Mouse (Mus musculus) R1 (cell line): ENCODE measurements around the gene Neu4.
A peak's percentile ranks its signal among the peaks of the same experiment; 100 is the strongest.
"Not testable (repeated sequence)": the region's sequence is repeated elsewhere in the genome, so short reads cannot be mapped to it uniquely, and the experiment has no call there.

Experiments
- DNase-seq: peaks from one replicate; pipeline ENCODE4 v3.0.0-alpha.2; 2018; ENCODE audit warnings: low read depth, low spot score

Neu4 gene

GRCm38 (mm10) chr1:94020151-94020550 is at the start of gene Neu4:
TSS of gene Neu4 (plus strand) at chr1:94020451.
- no peak for DNase-seq

GRCm38 (mm10) chr1:93970797-93971196 is 49.5 kb upstream of the Neu4 start:
- DNase-seq: not testable (repeated sequence)

DNA sequence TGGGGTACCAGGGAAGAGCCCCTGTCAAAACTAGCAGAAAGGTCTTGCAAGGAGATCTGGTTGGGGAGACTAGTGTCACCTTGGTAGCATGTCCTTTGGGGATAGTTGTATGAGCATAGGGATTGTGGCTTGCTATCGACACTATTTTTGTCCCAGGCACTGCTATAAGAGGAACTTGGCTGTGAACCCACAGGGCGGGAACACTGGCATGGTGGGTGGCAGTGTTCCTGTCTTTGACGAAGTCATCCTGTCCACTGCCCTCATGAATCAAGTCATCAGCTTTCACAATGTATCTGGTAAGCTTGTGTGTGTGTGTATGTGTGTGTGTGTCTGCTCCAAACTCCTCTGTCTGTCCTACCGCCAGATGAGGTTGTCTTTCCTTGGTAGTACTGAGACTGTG is 44.5 kb upstream of the Neu4 start:
- not testable (repeated sequence) for DNase-seq

- not testable (repeated sequence) for DNase-seq
These were observed 42.0 kb upstream of the Neu4 start for GRCm38 (mm10) chr1:93978287-93978686.

DNA sequence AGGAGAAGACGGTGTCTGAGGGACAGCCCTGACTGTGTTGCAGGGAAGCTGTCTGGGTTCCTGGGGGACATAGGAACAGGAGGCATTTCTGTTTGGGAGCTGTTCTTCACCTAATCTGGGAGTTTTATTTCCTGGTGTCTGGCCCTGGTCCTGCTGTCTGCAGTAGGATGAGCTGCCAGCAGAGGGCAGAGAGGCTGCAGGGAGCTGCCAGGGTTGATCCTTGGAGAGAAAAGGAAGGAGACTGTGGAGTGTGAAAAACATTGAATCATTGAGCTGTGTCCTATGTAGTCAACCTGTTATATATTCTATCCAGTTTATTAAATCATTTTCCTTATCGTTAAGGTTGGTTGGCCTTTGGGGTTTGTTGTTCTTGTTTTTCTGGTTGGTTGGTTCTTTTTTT is 39.3 kb upstream of the Neu4 start:
- DNase-seq: not testable (repeated sequence)

- DNase-seq: no peak
These were observed 34.1 kb upstream of the Neu4 start for GRCm38 (mm10) chr1:93986167-93986566.

DNA sequence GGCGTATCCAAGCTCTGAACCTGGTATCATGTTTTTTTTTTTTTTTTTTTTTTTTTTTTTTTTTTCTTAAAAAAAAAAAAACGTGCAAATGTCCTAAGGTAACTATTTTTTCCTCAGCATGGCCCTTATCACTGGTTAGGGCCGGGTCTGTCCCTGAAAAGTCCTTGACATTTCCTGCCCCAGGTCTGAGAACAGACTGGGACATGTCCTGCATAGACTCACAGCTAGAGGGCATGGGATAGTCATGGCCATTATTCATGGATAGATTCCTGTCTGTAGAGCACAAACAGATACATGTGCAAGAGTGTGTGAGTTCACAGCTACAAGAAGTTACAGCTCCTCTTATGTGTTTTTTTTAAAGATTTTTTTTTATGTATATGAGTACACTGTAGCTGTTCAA is 31.5 kb upstream of the Neu4 start:
- DNase-seq: no peak

DNA sequence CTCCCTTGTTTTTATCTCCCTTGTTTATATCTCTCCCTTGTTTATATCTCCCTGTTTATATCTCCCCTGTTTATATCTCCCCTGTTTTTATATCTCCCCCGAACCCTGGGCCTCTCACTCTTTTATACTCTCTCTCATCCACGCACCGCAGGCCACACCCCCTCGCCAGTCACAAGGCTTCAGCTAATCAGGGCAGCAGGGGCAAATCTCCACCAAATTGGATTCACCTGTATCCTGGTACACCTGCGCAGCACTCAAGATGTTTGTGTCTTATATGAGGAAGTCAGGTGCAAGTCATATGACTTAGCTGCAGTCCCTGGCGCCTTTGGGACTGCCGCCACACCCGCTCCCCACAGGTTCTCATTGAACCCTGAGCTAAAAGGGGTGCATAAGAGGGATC is 30.0 kb upstream of the Neu4 start, which contains the start of gene Gal3st2c:
Gene Gal3st2c, plus strand, starts transcription at position 301 of the 400 bp plus-strand sequence.
- not testable (repeated sequence) for DNase-seq

GRCm38 (mm10) chr1:93991068-93991467 is 29.2 kb upstream of the Neu4 start:
- not testable (repeated sequence) for DNase-seq

- not testable (repeated sequence) for DNase-seq
These were observed 28.8 kb upstream of the Neu4 start for GRCm38 (mm10) chr1:93991491-93991890.

- DNase-seq: no peak
These were observed 19.2 kb upstream of the Neu4 start for GRCm38 (mm10) chr1:94001023-94001422.

GRCm38 (mm10) chr1:94005954-94006506 is 14.2 kb upstream of the Neu4 start:
- DNase-seq: not testable (repeated sequence)

GRCm38 (mm10) chr1:94008826-94009225 is 11.4 kb upstream of the Neu4 start:
- not testable (repeated sequence) for DNase-seq

DNA sequence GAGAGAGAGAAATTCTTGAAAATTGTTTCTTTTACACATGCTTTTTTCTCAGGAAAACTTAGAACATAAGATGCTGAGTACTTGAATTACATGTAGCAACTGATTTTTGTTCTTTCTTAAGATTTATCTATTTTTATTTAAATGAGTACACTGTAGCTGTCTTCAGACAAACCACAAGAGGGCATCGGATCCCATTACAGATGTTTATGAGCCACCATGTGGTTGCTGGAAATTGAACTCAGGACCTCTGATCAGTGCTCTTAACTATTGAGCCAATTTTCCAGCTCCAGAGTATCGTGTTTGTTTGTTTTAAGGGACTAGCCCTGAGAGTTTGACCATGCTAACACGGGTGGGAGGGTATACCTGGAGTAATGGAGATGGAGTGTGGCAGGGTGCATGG is 8.6 kb upstream of the Neu4 start:
- DNase-seq: no peak

DNA sequence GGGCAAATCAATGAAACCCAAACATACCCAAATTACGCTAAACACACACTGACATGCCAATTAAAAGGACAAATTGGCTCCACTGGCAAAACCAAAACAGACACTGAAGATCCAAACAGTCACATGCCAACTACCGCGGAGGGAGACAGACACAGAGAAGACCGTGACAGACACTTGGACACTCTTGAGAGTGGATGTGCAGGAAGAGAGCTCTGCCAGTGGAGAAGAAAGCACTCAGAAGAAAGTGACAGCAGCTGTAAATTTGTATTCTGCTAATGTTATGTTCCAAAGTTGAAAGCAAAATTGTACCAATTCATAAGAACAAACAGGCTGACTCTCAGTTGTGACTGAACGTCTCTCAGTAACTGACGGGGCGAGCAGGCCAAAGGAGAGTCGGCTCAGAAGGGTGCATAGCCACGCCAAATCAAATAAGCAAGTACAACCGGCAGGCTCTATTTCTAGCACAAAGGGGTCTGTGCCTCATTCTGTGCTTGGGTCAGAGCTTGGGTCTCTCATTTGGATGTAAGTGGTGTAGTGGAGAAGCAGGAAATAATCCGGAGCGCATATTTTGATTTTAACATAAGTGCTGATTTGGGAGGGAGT is 7.4 kb downstream of the Neu4 start:
- DNase-seq: no peak

GRCm38 (mm10) chr1:94028741-94029140 is 8.5 kb downstream of the Neu4 start:
- no peak for DNase-seq

DNA sequence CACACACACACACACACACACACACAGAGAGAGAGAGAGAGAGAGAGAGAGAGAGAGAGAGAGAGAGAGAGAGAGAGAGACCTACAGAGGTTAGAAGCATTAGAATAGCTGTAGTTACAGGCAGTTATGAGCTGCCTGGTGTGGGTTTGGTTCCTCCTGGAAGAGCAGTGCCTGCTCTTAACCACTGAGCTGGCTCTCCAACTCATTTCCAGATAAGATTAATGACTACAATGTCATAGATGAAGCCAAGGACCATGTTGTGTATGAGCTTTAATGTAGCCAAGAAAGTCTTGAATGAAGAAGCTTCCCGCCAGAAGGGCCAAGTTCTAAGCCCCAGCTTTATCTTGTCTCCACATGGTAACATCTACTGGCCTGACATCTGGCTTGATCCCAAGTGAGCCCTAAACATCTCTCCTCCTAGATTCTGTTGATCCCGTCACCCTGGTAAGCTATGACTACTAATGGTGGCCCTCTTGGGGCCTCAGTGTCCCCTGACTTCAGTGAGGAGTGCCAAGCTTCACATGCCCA is 12.9 kb downstream of the Neu4 start:
- no peak for DNase-seq

- peak; percentile 88 for DNase-seq
These were observed 14.9 kb downstream of the Neu4 start for GRCm38 (mm10) chr1:94034984-94035743.

GRCm38 (mm10) chr1:94040391-94040790 is 20.1 kb downstream of the Neu4 start:
- no peak for DNase-seq

DNA sequence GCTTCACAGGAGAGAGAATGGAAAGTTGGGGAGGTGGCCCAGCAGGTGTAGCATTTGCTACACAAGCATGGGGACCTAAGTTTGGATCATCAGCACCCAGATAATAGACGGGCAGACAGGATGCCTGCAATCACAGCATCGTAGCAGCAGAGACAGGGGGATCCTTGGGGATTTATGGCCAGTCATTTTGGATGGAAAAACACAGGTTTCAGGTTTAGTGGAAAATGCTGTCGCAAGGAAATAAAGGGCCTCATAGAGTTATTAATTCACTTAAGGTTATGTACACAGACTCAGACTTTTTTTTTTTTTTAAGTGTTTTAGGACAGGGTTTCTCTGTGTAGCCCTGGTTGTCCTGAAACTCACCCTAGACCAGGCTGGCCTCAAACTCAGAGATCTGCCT is 25.3 kb downstream of the Neu4 start:
- no peak for DNase-seq

DNA sequence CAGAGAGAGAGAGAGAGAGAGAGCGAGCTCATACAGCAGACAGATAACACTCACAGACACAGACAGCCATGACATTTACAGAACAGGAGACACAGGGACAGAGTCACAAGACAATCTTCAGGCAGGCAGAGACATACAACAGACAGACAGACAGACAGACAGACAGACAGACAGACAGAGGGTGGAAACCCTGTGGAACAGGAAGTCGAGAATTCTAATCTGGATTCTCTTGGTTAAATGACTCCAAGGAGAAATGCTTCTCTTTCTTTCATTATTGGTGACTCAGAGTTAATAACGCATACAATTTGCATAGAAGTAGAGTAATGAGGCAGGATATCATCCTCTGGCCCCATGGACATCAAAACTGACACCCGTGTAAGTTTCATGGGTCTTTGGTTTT is 26.3 kb downstream of the Neu4 start:
- DNase-seq: no peak

GRCm38 (mm10) chr1:94051104-94051503 is 30.9 kb downstream of the Neu4 start:
- DNase-seq: no peak

GRCm38 (mm10) chr1:94052373-94052772 is 32.1 kb downstream of the Neu4 start, which contains the start of gene Pdcd1:
TSS of gene Pdcd1 (minus strand) at chr1:94052553.
- peak; percentile 9 for DNase-seq
